Mouse (Mus musculus): Measurements from ENCODE around the gene Zp2. TPM values are rescaled to one million over a fixed set of nuclear protein-coding genes. Genes with fewer than 3 reads are reported as not detected.
A peak's percentile ranks its signal among the peaks of the same experiment; 100 is the strongest.

Zp2 gene
- polyA plus RNA-seq, 1 experiment from 2014 or later, result not detected

DNA sequence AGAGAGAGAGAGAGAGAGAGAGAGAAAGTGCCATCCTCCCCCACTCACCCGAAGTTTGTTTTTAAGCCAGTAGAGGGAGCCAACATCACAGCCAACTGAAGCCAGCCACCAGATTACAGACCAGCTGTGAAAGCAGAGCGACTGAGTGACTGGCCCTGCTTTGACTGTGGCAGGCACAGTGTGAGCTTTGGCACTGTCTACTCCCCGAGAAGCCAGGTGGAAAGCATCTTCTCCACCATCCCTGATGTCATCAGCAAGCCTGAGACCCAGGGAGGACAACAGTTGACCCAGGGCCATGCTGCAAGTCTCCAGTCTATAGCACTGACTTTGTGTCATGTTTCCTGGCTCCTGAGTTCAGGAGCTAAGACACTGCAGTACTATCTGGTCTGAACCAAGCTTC, 20.2 kb downstream of the Zp2 start:
- Histone ChIP-seq H3K4me2 (replicated peaks; ENCODE audit: low read depth, low read length) (no peak overlapping the region), H3K27me3 (ENCODE audit: control insufficient read depth, insufficient read depth, low read length) (no peaks in the 10 kb centered on the region), H3K4me1 (ENCODE audit: control insufficient read depth, insufficient read depth, low read length) (0 out of 2 replicates have a peak, but pooled peaks cover 8% of the 10 kb centered on the region), H3K9me3 (ENCODE audit: control insufficient read depth, low read depth, low read length) (no peaks in the 10 kb centered on the region), H3K27ac (ENCODE audit: low read length) (no peak overlapping the region), H3K4me3 (ENCODE audit: low read depth, low read length) (no peak overlapping the region), H3K36me3 (ENCODE audit: control insufficient read depth, insufficient read depth, low read length) (peaks cover 7% of the 10 kb centered on the region), H3K9ac (replicated peaks; ENCODE audit: low read depth, low read length) (no peak overlapping the region)
- 0% methylated on average over 3 of the region's 3 CpGs for WGBS
- peak; percentile 76; the same call in 1 of the 2 replicates for ATAC-seq (ENCODE audit: insufficient number of reproducible peaks, insufficient read depth, low FRiP score, low read depth)

DNA sequence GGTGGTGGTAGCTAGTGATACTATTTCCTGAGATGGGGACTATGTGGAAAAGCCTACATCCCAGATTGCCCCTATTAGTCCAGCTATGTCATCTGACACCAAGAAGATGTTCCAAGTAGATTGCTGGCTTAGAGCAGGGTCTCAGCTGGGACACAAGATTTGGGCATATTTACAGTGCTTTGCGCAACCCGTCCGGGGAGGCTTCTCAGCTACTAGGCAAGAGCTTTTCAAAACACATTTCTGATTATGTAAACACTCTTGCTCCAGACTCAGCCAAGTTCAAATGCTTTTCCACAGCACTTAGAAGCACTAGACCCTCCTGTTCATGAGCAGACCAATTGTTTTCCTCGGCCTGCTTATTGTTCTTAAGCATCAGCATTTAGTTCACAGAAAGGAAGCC, 21.3 kb downstream of the Zp2 start:
- H3K27me3 ChIP-seq (ENCODE audit: control insufficient read depth, insufficient read depth, low read length), result no peaks in the 10 kb centered on the region
- ATAC-seq (ENCODE audit: insufficient number of reproducible peaks, insufficient read depth, low FRiP score, low read depth), result no peak
- H3K4me3 ChIP-seq (ENCODE audit: low read depth, low read length), result no peak overlapping the region
- H3K9me3 ChIP-seq (ENCODE audit: control insufficient read depth, low read depth, low read length), result no peaks in the 10 kb centered on the region
- H3K4me1 ChIP-seq (ENCODE audit: control insufficient read depth, insufficient read depth, low read length), result 0 out of 2 replicates have a peak, but pooled peaks cover 8% of the 10 kb centered on the region
- H3K9ac ChIP-seq (replicated peaks; ENCODE audit: low read depth, low read length), result no peak overlapping the region
- H3K4me2 ChIP-seq (replicated peaks; ENCODE audit: low read depth, low read length), result no peak overlapping the region
- peaks cover 7% of the 10 kb centered on the region for H3K36me3 ChIP-seq (ENCODE audit: control insufficient read depth, insufficient read depth, low read length)
- H3K27ac ChIP-seq (ENCODE audit: low read length), result no peak overlapping the region
- 69% methylated on average over 4 of the region's 4 CpGs for WGBS

DNA sequence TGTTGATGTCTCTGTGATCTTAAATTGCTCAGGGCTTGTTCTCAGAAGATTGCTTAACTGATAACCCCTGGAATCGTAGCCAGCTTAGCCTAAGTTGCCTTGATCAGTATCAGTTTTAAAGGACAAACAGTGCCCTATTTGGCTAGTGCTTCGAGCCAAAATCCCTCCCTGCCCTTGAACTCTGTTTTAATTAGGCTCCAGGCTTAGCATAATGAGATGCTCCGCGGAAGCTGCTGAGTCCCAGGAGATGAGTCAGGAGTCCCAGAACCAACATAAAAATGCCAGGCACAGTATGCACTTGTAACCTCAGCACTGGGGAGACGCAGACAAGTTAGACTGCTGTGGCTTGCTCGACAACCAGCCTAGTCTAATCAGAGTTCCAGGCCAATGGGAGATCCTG, 27.6 kb downstream of the Zp2 start:
- no peak overlapping the region for H3K9ac ChIP-seq (replicated peaks; ENCODE audit: low read depth, low read length)
- H3K36me3 ChIP-seq (ENCODE audit: control insufficient read depth, insufficient read depth, low read length), result peaks cover 7% of the 10 kb centered on the region
- H3K4me2 ChIP-seq (replicated peaks; ENCODE audit: low read depth, low read length), result no peak overlapping the region
- 56% methylated on average over 6 of the region's 6 CpGs for WGBS
- H3K27ac ChIP-seq (ENCODE audit: low read length), result no peak overlapping the region
- H3K4me3 ChIP-seq (ENCODE audit: low read depth, low read length), result no peak overlapping the region
- no peak for ATAC-seq (ENCODE audit: insufficient number of reproducible peaks, insufficient read depth, low FRiP score, low read depth)
- H3K4me1 ChIP-seq (ENCODE audit: control insufficient read depth, insufficient read depth, low read length), result no peaks in the 10 kb centered on the region
- H3K9me3 ChIP-seq (ENCODE audit: control insufficient read depth, low read depth, low read length), result no peaks in the 10 kb centered on the region
- H3K27me3 ChIP-seq (ENCODE audit: control insufficient read depth, insufficient read depth, low read length), result no peaks in the 10 kb centered on the region

- no peak for ATAC-seq (ENCODE audit: insufficient number of reproducible peaks, insufficient read depth, low FRiP score, low read depth)
- Histone ChIP-seq H3K4me2 (replicated peaks; ENCODE audit: low read depth, low read length) (no peak overlapping the region), H3K9me3 (ENCODE audit: control insufficient read depth, low read depth, low read length) (no peaks in the 10 kb centered on the region), H3K4me3 (ENCODE audit: low read depth, low read length) (no peak overlapping the region), H3K4me1 (ENCODE audit: control insufficient read depth, insufficient read depth, low read length) (no peaks in the 10 kb centered on the region), H3K9ac (replicated peaks; ENCODE audit: low read depth, low read length) (no peak overlapping the region), H3K36me3 (ENCODE audit: control insufficient read depth, insufficient read depth, low read length) (peaks cover 7% of the 10 kb centered on the region), H3K27me3 (ENCODE audit: control insufficient read depth, insufficient read depth, low read length) (no peaks in the 10 kb centered on the region), H3K27ac (ENCODE audit: low read length) (no peak overlapping the region)
- WGBS, result 82% methylated on average over 5 of the region's 5 CpGs
Observed at GRCm38 (mm10) chr7:120116976-120117375, 28.1 kb downstream of the Zp2 start.

- no peaks in the 10 kb centered on the region for H3K36me3 ChIP-seq (ENCODE audit: control insufficient read depth, insufficient read depth, low read length)
- no peak overlapping the region for H3K4me2 ChIP-seq (replicated peaks; ENCODE audit: low read depth, low read length)
- H3K4me1 ChIP-seq (ENCODE audit: control insufficient read depth, insufficient read depth, low read length), result no peaks in the 10 kb centered on the region
- H3K27ac ChIP-seq (ENCODE audit: low read length), result no peak overlapping the region
- H3K9ac ChIP-seq (replicated peaks; ENCODE audit: low read depth, low read length), result no peak overlapping the region
- ATAC-seq (ENCODE audit: insufficient number of reproducible peaks, insufficient read depth, low FRiP score, low read depth), result no peak
- H3K9me3 ChIP-seq (ENCODE audit: control insufficient read depth, low read depth, low read length), result no peaks in the 10 kb centered on the region
- H3K27me3 ChIP-seq (ENCODE audit: control insufficient read depth, insufficient read depth, low read length), result no peaks in the 10 kb centered on the region
- H3K4me3 ChIP-seq (ENCODE audit: low read depth, low read length), result no peak overlapping the region
- WGBS, result 84% methylated on average over 5 of the region's 5 CpGs
Observed at GRCm38 (mm10) chr7:120109676-120110075, 35.4 kb downstream of the Zp2 start.

- Histone ChIP-seq H3K4me2 (replicated peaks; ENCODE audit: low read depth, low read length) (no peak overlapping the region), H3K9me3 (ENCODE audit: control insufficient read depth, low read depth, low read length) (no peaks in the 10 kb centered on the region), H3K4me1 (ENCODE audit: control insufficient read depth, insufficient read depth, low read length) (0 out of 2 replicates have a peak, but pooled peaks cover 4% of the 10 kb centered on the region), H3K9ac (replicated peaks; ENCODE audit: low read depth, low read length) (no peak overlapping the region), H3K27me3 (ENCODE audit: control insufficient read depth, insufficient read depth, low read length) (no peaks in the 10 kb centered on the region), H3K36me3 (ENCODE audit: control insufficient read depth, insufficient read depth, low read length) (no peaks in the 10 kb centered on the region), H3K27ac (ENCODE audit: low read length) (no peak overlapping the region), H3K4me3 (ENCODE audit: low read depth, low read length) (no peak overlapping the region)
- WGBS, result 53% methylated on average over 2 of the region's 2 CpGs
- no peak for ATAC-seq (ENCODE audit: insufficient number of reproducible peaks, insufficient read depth, low FRiP score, low read depth)
Observed at GRCm38 (mm10) chr7:120106356-120106755, 38.7 kb downstream of the Zp2 start.

- Histone ChIP-seq H3K9me3 (ENCODE audit: control insufficient read depth, low read depth, low read length) (no peaks in the 10 kb centered on the region), H3K9ac (replicated peaks; ENCODE audit: low read depth, low read length) (no peak overlapping the region), H3K4me1 (ENCODE audit: control insufficient read depth, insufficient read depth, low read length) (0 out of 2 replicates have a peak, but pooled peaks cover 4% of the 10 kb centered on the region), H3K27ac (ENCODE audit: low read length) (no peak overlapping the region), H3K36me3 (ENCODE audit: control insufficient read depth, insufficient read depth, low read length) (no peaks in the 10 kb centered on the region), H3K27me3 (ENCODE audit: control insufficient read depth, insufficient read depth, low read length) (no peaks in the 10 kb centered on the region), H3K4me3 (ENCODE audit: low read depth, low read length) (no peak overlapping the region), H3K4me2 (replicated peaks; ENCODE audit: low read depth, low read length) (no peak overlapping the region)
- WGBS, result 73% methylated on average over 3 of the region's 3 CpGs
- no peak for ATAC-seq (ENCODE audit: insufficient number of reproducible peaks, insufficient read depth, low FRiP score, low read depth)
Observed at GRCm38 (mm10) chr7:120104975-120105374, 40.1 kb downstream of the Zp2 start.

DNA sequence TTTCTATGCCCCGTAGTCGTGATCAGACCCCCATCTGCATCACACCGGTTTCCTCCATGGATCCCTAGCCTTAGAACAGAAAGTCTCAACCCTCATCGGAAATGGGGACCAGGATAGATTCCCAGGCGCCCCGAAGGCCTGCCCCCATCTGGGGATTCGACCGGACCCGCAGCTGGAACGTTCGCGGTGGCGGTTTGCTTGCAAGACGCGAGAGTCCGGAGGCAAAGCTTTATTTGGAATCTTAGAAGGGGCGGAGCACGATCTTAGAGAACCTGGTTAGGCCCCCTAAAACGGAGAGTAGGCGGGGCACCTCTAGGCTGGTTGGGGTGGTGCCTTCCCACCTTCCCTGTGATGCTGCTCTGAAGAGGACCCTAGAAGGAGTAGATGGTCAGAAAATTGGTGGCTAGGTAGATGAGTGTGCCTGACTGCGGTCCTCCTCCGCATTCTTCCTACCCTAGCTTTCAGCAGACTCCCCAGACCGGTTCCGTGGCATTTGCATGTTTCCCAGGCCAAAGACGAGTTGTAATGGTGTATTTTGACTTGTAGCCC, 42.0 kb downstream of the Zp2 start:
- H3K4me1 ChIP-seq (ENCODE audit: control insufficient read depth, insufficient read depth, low read length), result 0 out of 2 replicates have a peak, but pooled peaks cover 4% of the 10 kb centered on the region
- ATAC-seq (ENCODE audit: insufficient number of reproducible peaks, insufficient read depth, low FRiP score, low read depth), result peak; percentile 14; the same call in 1 of the 2 replicates
- H3K4me2 ChIP-seq (replicated peaks; ENCODE audit: low read depth, low read length), result peak overlapping the region; percentile 94
- H3K9me3 ChIP-seq (ENCODE audit: control insufficient read depth, low read depth, low read length), result no peaks in the 10 kb centered on the region
- H3K27me3 ChIP-seq (ENCODE audit: control insufficient read depth, insufficient read depth, low read length), result no peaks in the 10 kb centered on the region
- H3K4me3 ChIP-seq (ENCODE audit: low read depth, low read length), result peak overlapping the region; percentile 60
- peak overlapping the region; percentile 39 for H3K9ac ChIP-seq (replicated peaks; ENCODE audit: low read depth, low read length)
- peak overlapping the region; percentile 29; the same call in 1 of the 2 replicates for H3K27ac ChIP-seq (ENCODE audit: low read length)
- WGBS, result 3% methylated on average over 25 of the region's 25 CpGs
- H3K36me3 ChIP-seq (ENCODE audit: control insufficient read depth, insufficient read depth, low read length), result no peaks in the 10 kb centered on the region
